Mouse (Mus musculus): ENCODE measurements around the gene Ctla4.

Ctla4 gene

GRCm38 (mm10) chr1:60886981-60887380, at the start of gene Ctla4:
Gene Ctla4, plus strand, starts transcription at chr1:60887000.
- no peak for DNase-seq (ENCODE audit: low spot score in 2 of 2)

GRCm38 (mm10) chr1:60839161-60839560, 47.6 kb upstream of the Ctla4 start:
- no peak for DNase-seq (ENCODE audit: low spot score in 2 of 2)

GRCm38 (mm10) chr1:60845318-60846060, 41.3 kb upstream of the Ctla4 start:
- peak in 1 of 2 experiments; percentile 3 for DNase-seq (ENCODE audit: low spot score in 2 of 2)

- no peak for DNase-seq (ENCODE audit: low spot score in 2 of 2)
These were observed 40.1 kb upstream of the Ctla4 start for GRCm38 (mm10) chr1:60846616-60847275.

GRCm38 (mm10) chr1:60849112-60849511, 37.7 kb upstream of the Ctla4 start:
- DNase-seq (ENCODE audit: low spot score in 2 of 2) = no peak

GRCm38 (mm10) chr1:60849816-60850215, 37.0 kb upstream of the Ctla4 start:
- no peak for DNase-seq (ENCODE audit: low spot score in 2 of 2)

GRCm38 (mm10) chr1:60851041-60851781, 35.6 kb upstream of the Ctla4 start:
- no peak for DNase-seq (ENCODE audit: low spot score in 2 of 2)

GRCm38 (mm10) chr1:60852075-60852769, 34.6 kb upstream of the Ctla4 start:
- DNase-seq (ENCODE audit: low spot score in 2 of 2) = no peak

- no peak for DNase-seq (ENCODE audit: low spot score in 2 of 2)
These were observed 34.0 kb upstream of the Ctla4 start for GRCm38 (mm10) chr1:60852770-60853147.

- no peak for DNase-seq (ENCODE audit: low spot score in 2 of 2)
These were observed 33.4 kb upstream of the Ctla4 start for GRCm38 (mm10) chr1:60853330-60853956.

GRCm38 (mm10) chr1:60853991-60854390, 32.8 kb upstream of the Ctla4 start:
- DNase-seq (ENCODE audit: low spot score in 2 of 2) = no peak

GRCm38 (mm10) chr1:60857351-60858220, 29.2 kb upstream of the Ctla4 start:
- DNase-seq (ENCODE audit: low spot score in 2 of 2) = no peak

GRCm38 (mm10) chr1:60859159-60859558, 27.6 kb upstream of the Ctla4 start:
- no peak for DNase-seq (ENCODE audit: low spot score in 2 of 2)

GRCm38 (mm10) chr1:60859842-60860241, 27.0 kb upstream of the Ctla4 start:
- DNase-seq (ENCODE audit: low spot score in 2 of 2) = no peak

GRCm38 (mm10) chr1:60860357-60860946, 26.3 kb upstream of the Ctla4 start:
- DNase-seq (ENCODE audit: low spot score in 2 of 2) = no peak

- DNase-seq (ENCODE audit: low spot score in 2 of 2) = no peak
These were observed 25.8 kb upstream of the Ctla4 start for GRCm38 (mm10) chr1:60860955-60861354.

GRCm38 (mm10) chr1:60861431-60861830, 25.4 kb upstream of the Ctla4 start:
- DNase-seq (ENCODE audit: low spot score in 2 of 2) = no peak

GRCm38 (mm10) chr1:60862510-60862909, 24.3 kb upstream of the Ctla4 start:
- no peak for DNase-seq (ENCODE audit: low spot score in 2 of 2)

- peak in 1 of 2 experiments; percentile 33 for DNase-seq (ENCODE audit: low spot score in 2 of 2)
These were observed 23.8 kb upstream of the Ctla4 start for GRCm38 (mm10) chr1:60862951-60863461.

GRCm38 (mm10) chr1:60863701-60864100, 23.1 kb upstream of the Ctla4 start:
- no peak for DNase-seq (ENCODE audit: low spot score in 2 of 2)

Data from urinary bladder, postnatal 4 days (tissue).